Mouse (Mus musculus): ENCODE data around the gene Mobp. TPM values are rescaled to one million over a fixed set of nuclear protein-coding genes. Genes with fewer than 3 reads are reported as not detected.
"Not testable (repeated sequence)": the region's sequence is repeated elsewhere in the genome, so short reads cannot be mapped to it uniquely, and the experiment has no call there.

Gene Mobp
- total RNA-seq (2012; rRNA removed), result 2.7 and 5.4 TPM in 2 replicates

DNA sequence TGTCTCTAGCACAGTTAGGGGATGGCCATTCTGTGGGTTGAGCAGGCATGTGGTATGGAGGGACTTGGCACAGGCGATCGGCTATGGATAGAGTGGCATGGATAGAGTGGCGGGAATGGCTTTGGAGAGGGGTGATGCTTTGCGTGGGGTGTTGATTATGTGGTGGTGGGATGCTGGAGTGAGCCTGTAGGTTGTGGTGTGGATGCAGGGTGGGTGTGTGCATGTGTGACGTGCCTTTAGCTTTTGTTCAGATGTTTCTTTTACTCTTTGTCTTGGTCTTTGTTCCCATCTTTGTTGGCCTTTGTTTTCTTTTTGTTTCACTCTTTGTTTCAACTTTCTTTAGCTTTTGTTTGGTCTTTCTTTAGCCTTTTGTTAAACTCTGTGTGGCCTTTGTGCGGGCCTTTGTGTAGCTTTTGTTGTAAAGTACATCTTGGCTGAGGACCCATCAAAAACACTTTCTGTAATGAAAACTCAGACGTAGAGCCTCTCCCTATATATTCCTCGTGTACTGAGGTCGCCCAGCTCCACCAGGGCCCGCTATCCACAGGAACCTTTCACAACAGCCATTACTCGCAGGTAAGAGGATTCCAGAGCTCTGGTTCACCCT, at the start of gene Mobp:
TSS of gene Mobp (plus strand) at position 486 of the 607 bp plus-strand sequence.
- in situ Hi-C loops (cut with MboI; ENCODE audit: low sequenced_read_pairs in 2 of 2, unreplicated experiment in 2 of 2), result no loop called here
- Histone ChIP-seq H3K36me3 (ENCODE audit: control insufficient read depth, insufficient read depth, low read length, poor library complexity, severe bottlenecking) (no peaks in the 10 kb centered on the region), H3K9ac (ENCODE audit: insufficient read depth, low read depth, low read length, poor library complexity, severe bottlenecking) (peak within 1 kb of the TSS; percentile 35; the same call in 1 of the 2 replicates), H3K4me1 (ENCODE audit: control insufficient read depth in 2 of 2, insufficient read depth in 2 of 2, low read length in 2 of 2, poor library complexity in 1 of 2) (peaks cover 15 to 26% of the 10 kb centered on the region in 2 experiments), H3K27ac (ENCODE audit: insufficient read depth, low read depth, low read length, poor library complexity, severe bottlenecking) (peak within 1 kb of the TSS; percentile 85), H3K4me3 (ENCODE audit: insufficient read depth in 1 of 2, low read depth in 1 of 2, low read length in 2 of 2, poor library complexity in 1 of 2, severe bottlenecking in 1 of 2) (peak within 1 kb of the TSS; percentile 26 to 42; a peak in 3 of 4 replicates), H3K9me3 (ENCODE audit: control insufficient read depth, insufficient read depth, low read depth, low read length) (no peaks in the 10 kb centered on the region)
- peak; percentile 88 for DNase-seq (ENCODE audit: low read depth, low spot score)
- TF ChIP-seq CHD2 (IDR thresholded peaks at IDR 0.05; ENCODE audit: low read depth, low read length) (peak; percentile 71; the same call in 1 of the 2 replicates), MAFK (IDR thresholded peaks at IDR 0.05; ENCODE audit: insufficient read depth, low read depth, low read length) (no peak)

- in situ Hi-C loops (cut with MboI; ENCODE audit: low sequenced_read_pairs in 2 of 2, unreplicated experiment in 2 of 2), result no loop called here
- H3K36me3 ChIP-seq (ENCODE audit: control insufficient read depth, insufficient read depth, low read length, poor library complexity, severe bottlenecking), result no peaks in the 10 kb centered on the region
- TF ChIP-seq CHD2 (IDR thresholded peaks at IDR 0.05; ENCODE audit: low read depth, low read length) (no peak), ZC3H11A (IDR thresholded peaks at IDR 0.05; ENCODE audit: borderline replicate concordance, low read depth, low read length) (no peak), HCFC1 (IDR thresholded peaks at IDR 0.05; ENCODE audit: borderline replicate concordance, insufficient read depth, low read length) (no peak), ZNF384 (IDR thresholded peaks at IDR 0.05; ENCODE audit: low read depth, low read length) (no peak), MAFK (IDR thresholded peaks at IDR 0.05; ENCODE audit: insufficient read depth, low read depth, low read length) (no peak)
These were observed 48.3 kb upstream of the Mobp start for GRCm38 (mm10) chr9:120101165-120101564.

GRCm38 (mm10) chr9:120108953-120109352, 40.6 kb upstream of the Mobp start:
- H3K4me3 ChIP-seq (ENCODE audit: insufficient read depth in 1 of 2, low read depth in 1 of 2, low read length in 2 of 2, poor library complexity in 1 of 2, severe bottlenecking in 1 of 2); H3K36me3 ChIP-seq (ENCODE audit: control insufficient read depth, insufficient read depth, low read length, poor library complexity, severe bottlenecking); H3K4me1 ChIP-seq (ENCODE audit: control insufficient read depth in 2 of 2, insufficient read depth in 2 of 2, low read length in 2 of 2, poor library complexity in 1 of 2); in situ Hi-C loops (cut with MboI; ENCODE audit: low sequenced_read_pairs in 2 of 2, unreplicated experiment in 2 of 2); H3K27ac ChIP-seq (ENCODE audit: insufficient read depth, low read depth, low read length, poor library complexity, severe bottlenecking); H3K9ac ChIP-seq (ENCODE audit: insufficient read depth, low read depth, low read length, poor library complexity, severe bottlenecking); H3K9me3 ChIP-seq (ENCODE audit: control insufficient read depth, insufficient read depth, low read depth, low read length); DNase-seq (ENCODE audit: low read depth, low spot score): not testable (repeated sequence)
- peak; percentile 62; the same call in 1 of the 2 replicates for TF ChIP-seq MAFK (IDR thresholded peaks at IDR 0.05; ENCODE audit: insufficient read depth, low read depth, low read length)

More at GRCm38 (mm10) chr9:120101165-120101564, 48.3 kb upstream of the Mobp start:
- Histone ChIP-seq H3K4me3 (ENCODE audit: insufficient read depth in 1 of 2, low read depth in 1 of 2, low read length in 2 of 2, poor library complexity in 1 of 2, severe bottlenecking in 1 of 2) (no peak overlapping the region), H3K9me3 (ENCODE audit: control insufficient read depth, insufficient read depth, low read depth, low read length) (no peaks in the 10 kb centered on the region), H3K4me1 (ENCODE audit: control insufficient read depth in 2 of 2, insufficient read depth in 2 of 2, low read length in 2 of 2, poor library complexity in 1 of 2) (no peaks in the 10 kb centered on the region), H3K9ac (ENCODE audit: insufficient read depth, low read depth, low read length, poor library complexity, severe bottlenecking) (no peak overlapping the region), H3K27ac (ENCODE audit: insufficient read depth, low read depth, low read length, poor library complexity, severe bottlenecking) (no peak overlapping the region)
- no peak for DNase-seq (ENCODE audit: low read depth, low spot score)

DNA sequence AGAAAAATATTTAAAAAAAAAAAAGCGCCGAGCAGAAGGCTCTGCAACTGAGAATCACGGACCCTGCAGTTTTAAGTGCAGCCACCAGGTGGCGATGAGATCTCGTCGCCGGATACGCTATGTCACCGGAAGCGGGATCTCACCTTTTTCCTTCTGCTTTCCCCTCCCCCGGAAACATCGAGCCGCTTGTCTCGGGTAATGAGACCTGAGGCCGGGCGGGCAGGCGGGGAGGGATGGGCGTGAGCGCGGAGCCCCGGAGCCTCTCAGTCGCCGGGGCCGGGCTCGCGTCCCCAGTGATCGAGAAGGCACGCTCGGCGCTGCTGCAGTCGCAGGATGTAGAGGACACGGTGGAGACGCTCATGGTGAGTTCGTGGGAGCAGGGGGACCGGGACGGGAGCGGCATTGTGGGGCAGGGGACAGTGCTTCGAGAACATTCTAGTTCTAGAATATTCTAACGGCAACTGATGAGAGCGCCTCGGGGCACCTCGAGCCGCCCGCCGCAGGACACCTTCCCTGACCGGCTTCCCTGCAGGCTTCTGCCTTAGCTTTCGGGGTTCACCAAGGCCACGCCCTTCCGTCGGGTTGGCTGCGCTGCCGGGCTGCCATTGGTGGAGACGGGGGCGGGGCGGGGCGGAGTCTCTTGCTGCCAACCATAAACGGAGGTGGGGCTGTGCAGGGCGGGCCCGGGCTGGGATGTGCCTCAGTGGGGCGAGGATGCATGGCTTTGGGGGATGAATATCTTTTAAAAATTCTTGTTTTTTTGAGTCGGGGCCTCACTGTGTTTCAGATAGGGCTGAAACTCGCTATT, 39.1 kb upstream of the Mobp start, which contains the start of gene Slc25a38:
TSS of gene Slc25a38 (plus strand) at position 164 of the 808 bp plus-strand sequence.
- peak within 1 kb of the TSS; percentile 88 to 89 for H3K4me3 ChIP-seq (ENCODE audit: insufficient read depth in 1 of 2, low read depth in 1 of 2, low read length in 2 of 2, poor library complexity in 1 of 2, severe bottlenecking in 1 of 2)
- 0 out of 2 replicates have a peak, but pooled peaks have one; percentile 56 for TF ChIP-seq ZNF384 (IDR thresholded peaks at IDR 0.05; ENCODE audit: low read depth, low read length)
- no peak for TF ChIP-seq ZC3H11A (IDR thresholded peaks at IDR 0.05; ENCODE audit: borderline replicate concordance, low read depth, low read length)
- in situ Hi-C loops (cut with MboI; ENCODE audit: low sequenced_read_pairs in 2 of 2, unreplicated experiment in 2 of 2), result no loop called here
- H3K9me3 ChIP-seq (ENCODE audit: control insufficient read depth, insufficient read depth, low read depth, low read length), result no peaks in the 10 kb centered on the region
- peak within 1 kb of the TSS; percentile 83 for H3K27ac ChIP-seq (ENCODE audit: insufficient read depth, low read depth, low read length, poor library complexity, severe bottlenecking)
- H3K4me1 ChIP-seq (ENCODE audit: control insufficient read depth in 2 of 2, insufficient read depth in 2 of 2, low read length in 2 of 2, poor library complexity in 1 of 2), result peaks cover 0 to 8% of the 10 kb centered on the region in 2 experiments; a peak in 1 of 4 replicates
- DNase-seq (ENCODE audit: low read depth, low spot score), result peak; percentile 89
- H3K9ac ChIP-seq (ENCODE audit: insufficient read depth, low read depth, low read length, poor library complexity, severe bottlenecking), result peak within 1 kb of the TSS; percentile 88
- peaks cover 3% of the 10 kb centered on the region; the same call in 1 of the 2 replicates for H3K36me3 ChIP-seq (ENCODE audit: control insufficient read depth, insufficient read depth, low read length, poor library complexity, severe bottlenecking)
